Mouse (Mus musculus) embryonic facial prominence, embryonic 12.5 days (tissue): Measurements from ENCODE around the gene Olfr975. TPM values are rescaled to one million over a fixed set of nuclear protein-coding genes. Genes with fewer than 3 reads are reported as not detected.

Source experiments
- polyA plus RNA-seq: library from polyadenylated mRNA; unstranded; fragments of >200 nt; fragmentation: Nextera tagmentation; extraction: Ambion mirVana; gene quantifications from 2 replicates; pipeline ENCODE4 v1.2.1, GENCODE M21; 2016

The Olfr975 gene
- polyA plus RNA-seq, 1 experiment from 2014 or later: not detected

Other genes starting within 250 kb of the Olfr975 start
- not detected in 2 replicates for gene Olfr149, start 244.9 kb downstream of the Olfr975 start, polyA plus RNA-seq
- not detected in 2 replicates for gene Olfr965, start 240.7 kb downstream of the Olfr975 start, polyA plus RNA-seq
- gene Olfr150, start 221.1 kb downstream of the Olfr975 start, polyA plus RNA-seq: not detected in 2 replicates
- gene Olfr967, start 205.8 kb downstream of the Olfr975 start, polyA plus RNA-seq: not detected in 2 replicates
- gene Olfr968, start 168.8 kb downstream of the Olfr975 start, polyA plus RNA-seq: not detected in 2 replicates
- gene Olfr969, start 161.1 kb downstream of the Olfr975 start, polyA plus RNA-seq: not detected in 2 replicates
- not detected in 2 replicates for gene Olfr970, start 143.2 kb downstream of the Olfr975 start, polyA plus RNA-seq
- not detected in 2 replicates for gene Olfr971, start 115.2 kb downstream of the Olfr975 start, polyA plus RNA-seq
- 0.35 TPM in 1 of 2 replicates, not detected in the other for gene Olfr972, start 85.6 kb downstream of the Olfr975 start, polyA plus RNA-seq
- gene Olfr229, start 44.7 kb downstream of the Olfr975 start, polyA plus RNA-seq: not detected in 2 replicates
- gene Olfr974, start 14.5 kb downstream of the Olfr975 start, polyA plus RNA-seq: not detected in 2 replicates
- not detected in 2 replicates for gene Olfr976, start 9.1 kb upstream of the Olfr975 start, polyA plus RNA-seq
- gene Olfr978, start 40.1 kb upstream of the Olfr975 start, polyA plus RNA-seq: not detected in 2 replicates
- not detected in 2 replicates for gene Olfr979, start 51.4 kb upstream of the Olfr975 start, polyA plus RNA-seq
- not detected in 2 replicates for gene Olfr980, start 57.5 kb upstream of the Olfr975 start, polyA plus RNA-seq
- gene Olfr981, start 69.4 kb upstream of the Olfr975 start, polyA plus RNA-seq: not detected in 2 replicates
- not detected in 2 replicates for gene Olfr982, start 121.8 kb upstream of the Olfr975 start, polyA plus RNA-seq
- gene Olfr983, start 141.5 kb upstream of the Olfr975 start, polyA plus RNA-seq: not detected in 2 replicates
- gene Olfr984, start 162.2 kb upstream of the Olfr975 start, polyA plus RNA-seq: not detected in 2 replicates
- not detected in 2 replicates for gene Olfr985, start 178.1 kb upstream of the Olfr975 start, polyA plus RNA-seq
- gene Tmem225, start 196.1 kb upstream of the Olfr975 start, polyA plus RNA-seq: not detected in 2 replicates
- 0.06 TPM in 1 of 2 replicates, not detected in the other for gene Olfr986, start 228.9 kb upstream of the Olfr975 start, polyA plus RNA-seq
- gene Zfp202, start 240.3 kb upstream of the Olfr975 start, polyA plus RNA-seq: 9.5 and 9.6 TPM in 2 replicates